Mouse (Mus musculus): ENCODE measurements at regions not wholly inside any gene's neighbourhood (a gene's known extent, or its start where the extent isn't known, plus 50 kb on each side); places are given as distances from the start of the nearest gene placed in this dataset.

DNA sequence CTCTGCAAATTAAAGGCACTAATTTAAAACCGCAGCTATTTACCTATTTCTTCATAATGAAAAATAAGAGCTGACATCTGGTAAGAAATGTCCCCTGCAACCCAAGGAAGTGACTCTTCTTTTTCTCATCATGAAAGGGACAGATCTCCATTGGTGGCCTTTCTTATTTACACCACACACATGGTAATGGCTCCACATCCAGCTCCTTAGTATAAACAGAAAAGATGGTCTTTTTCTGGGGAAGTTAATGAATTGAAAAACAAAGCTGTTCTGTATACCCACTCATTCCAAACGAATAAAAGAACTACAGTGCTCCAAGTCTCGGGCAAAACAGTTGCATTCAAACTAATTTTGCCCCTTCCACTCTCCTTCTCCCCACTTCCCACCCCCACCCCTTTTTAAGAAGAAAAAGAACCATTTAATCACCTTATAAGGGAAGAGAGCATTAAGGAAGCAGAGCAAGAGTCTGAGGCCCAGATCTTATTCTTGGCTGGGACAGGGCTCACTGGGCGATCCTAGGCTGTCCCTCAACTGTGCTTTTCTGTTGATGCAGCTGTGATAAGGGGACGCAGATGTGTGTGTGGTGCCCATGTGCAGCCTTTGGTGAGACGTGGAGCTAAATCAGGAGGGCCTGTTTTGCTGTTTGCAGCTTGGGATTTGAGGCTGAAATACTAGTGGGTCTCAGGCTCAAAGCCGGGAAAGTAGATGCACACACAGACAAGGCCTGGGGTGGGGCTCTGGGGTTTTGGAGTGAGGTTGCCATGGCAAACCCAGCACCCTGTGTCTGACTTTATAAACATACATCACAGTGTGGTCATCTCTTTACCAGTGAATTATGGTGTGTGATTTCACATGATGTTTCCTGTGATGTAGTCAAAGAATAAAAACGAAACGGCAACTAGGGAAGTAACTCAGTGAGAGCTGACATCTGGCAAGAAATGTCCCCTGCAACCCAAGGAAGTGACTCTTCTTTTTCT is 113.6 kb upstream of the Ercc6l2 start:
- 37% methylated on average over 9 of the region's 9 CpGs for WGBS
- Histone ChIP-seq H3K4me1 (replicated peaks) (no peaks in the 10 kb centered on the region), H3K27me3 (no peaks in the 10 kb centered on the region), H3K4me2 (replicated peaks) (no peak overlapping the region), H3K4me3 (replicated peaks) (no peak overlapping the region), H3K36me3 (no peaks in the 10 kb centered on the region), H3K27ac (no peak overlapping the region), H3K9me3 (no peaks in the 10 kb centered on the region), H3K9ac (replicated peaks) (no peak overlapping the region)
- no peak for ATAC-seq

DNA sequence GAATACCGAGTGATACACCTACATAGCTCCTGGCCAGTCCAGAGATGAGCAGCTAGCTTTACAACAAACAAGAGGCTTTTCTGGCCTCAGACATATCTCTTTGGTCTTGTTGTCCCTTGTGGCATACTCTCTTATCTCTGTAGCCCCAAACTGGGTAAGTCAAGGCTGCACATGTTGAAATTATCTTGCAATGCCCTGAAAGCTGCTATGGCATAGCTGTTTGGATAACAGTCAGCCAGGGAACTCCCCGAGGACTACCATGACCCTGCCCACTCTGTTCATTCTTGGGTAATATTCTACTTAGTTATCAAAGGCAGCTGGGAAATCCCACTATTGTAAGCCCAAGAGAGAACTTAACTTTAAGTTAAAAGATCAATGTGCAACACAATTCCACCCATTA is 106.5 kb upstream of the Ercc6l2 start:
- Histone ChIP-seq H3K36me3 (no peaks in the 10 kb centered on the region), H3K4me3 (replicated peaks) (no peak overlapping the region), H3K4me1 (replicated peaks) (no peaks in the 10 kb centered on the region), H3K27ac (no peak overlapping the region), H3K9me3 (no peaks in the 10 kb centered on the region), H3K9ac (replicated peaks) (no peak overlapping the region), H3K4me2 (replicated peaks) (no peak overlapping the region), H3K27me3 (no peaks in the 10 kb centered on the region)
- WGBS: 87% methylated on average over 2 of the region's 2 CpGs
- no peak for ATAC-seq

DNA sequence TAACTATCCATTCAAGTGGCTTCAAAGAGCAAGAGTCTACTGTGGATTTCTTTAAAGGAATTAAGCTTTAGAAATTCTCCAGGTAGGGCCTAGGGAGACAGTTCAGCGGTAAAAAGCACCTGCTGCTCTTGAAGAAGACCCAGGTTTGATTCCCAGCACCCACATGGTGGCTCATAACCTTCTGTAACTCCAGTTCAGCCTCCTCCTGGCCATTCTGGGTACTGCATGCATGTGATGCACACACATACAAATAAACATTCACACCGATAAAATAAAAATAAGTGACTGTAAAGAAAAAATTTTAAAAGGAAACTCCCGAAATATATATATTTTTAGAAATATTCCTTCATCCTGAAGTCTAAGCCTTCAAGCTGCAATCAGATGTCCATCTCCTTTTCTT is 101.9 kb upstream of the Ercc6l2 start:
- Histone ChIP-seq H3K4me2 (replicated peaks) (no peak overlapping the region), H3K9ac (replicated peaks) (no peak overlapping the region), H3K36me3 (no peaks in the 10 kb centered on the region), H3K9me3 (no peaks in the 10 kb centered on the region), H3K27me3 (no peaks in the 10 kb centered on the region), H3K4me1 (replicated peaks) (no peaks in the 10 kb centered on the region), H3K27ac (no peak overlapping the region), H3K4me3 (replicated peaks) (no peak overlapping the region)
- ATAC-seq: no peak
- WGBS: 87% methylated on average over 3 of the region's 3 CpGs

DNA sequence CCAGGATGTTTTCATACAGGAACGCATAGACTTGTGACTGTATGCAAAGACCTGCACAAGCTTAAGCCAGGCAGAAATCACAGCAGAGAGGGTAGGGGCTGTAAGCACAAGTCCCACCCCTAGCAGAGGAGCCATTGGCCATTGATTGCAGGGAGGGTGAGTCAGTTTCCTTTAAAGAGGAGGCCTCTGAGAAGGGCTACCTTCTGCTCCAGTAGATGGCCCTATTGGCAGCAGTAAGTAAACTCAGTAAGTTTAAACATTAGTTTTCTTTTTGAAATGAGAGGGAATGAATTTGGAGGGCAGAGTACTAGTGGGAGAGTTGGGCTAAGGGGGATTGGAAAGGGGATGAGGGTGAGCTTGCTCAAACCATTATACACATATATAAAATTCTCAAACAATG is 98.5 kb upstream of the Ercc6l2 start:
- 83% methylated on average over 1 of the region's 1 CpGs for WGBS
- no peaks in the 10 kb centered on the region for H3K9me3 ChIP-seq
- no peaks in the 10 kb centered on the region for H3K36me3 ChIP-seq
- peaks cover 17% of the 10 kb centered on the region for H3K4me1 ChIP-seq (replicated peaks)
- no peak overlapping the region for H3K4me2 ChIP-seq (replicated peaks)
- H3K9ac ChIP-seq (replicated peaks): no peak overlapping the region
- no peak overlapping the region for H3K27ac ChIP-seq
- peaks cover 2% of the 10 kb centered on the region; the same call in 1 of the 2 replicates for H3K27me3 ChIP-seq
- no peak for ATAC-seq
- H3K4me3 ChIP-seq (replicated peaks): no peak overlapping the region

DNA sequence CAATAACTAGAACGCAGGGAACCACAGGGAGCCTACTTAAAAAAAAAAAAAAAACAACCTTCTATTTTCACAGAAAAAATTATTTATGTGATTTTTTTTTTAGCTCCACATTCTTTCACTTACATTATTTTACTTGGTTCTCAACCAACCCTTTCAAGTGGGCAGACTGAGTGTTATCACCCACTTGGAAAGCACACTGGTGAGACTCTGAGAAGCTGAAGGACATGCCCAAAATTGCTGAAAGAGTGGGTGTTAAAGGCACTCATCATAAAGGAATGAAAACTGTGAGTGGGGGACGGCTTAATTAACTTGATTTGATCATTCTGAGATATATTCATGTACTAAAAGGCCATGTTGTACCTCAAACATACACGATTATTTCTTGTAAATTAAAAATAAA is 97.8 kb upstream of the Ercc6l2 start:
- ATAC-seq: no peak
- H3K9me3 ChIP-seq: no peaks in the 10 kb centered on the region
- no peak overlapping the region for H3K27ac ChIP-seq
- H3K9ac ChIP-seq (replicated peaks): no peak overlapping the region
- no peak overlapping the region for H3K4me2 ChIP-seq (replicated peaks)
- peaks cover 3% of the 10 kb centered on the region; the same call in 1 of the 2 replicates for H3K27me3 ChIP-seq
- 85% methylated on average over 3 of the region's 3 CpGs for WGBS
- no peaks in the 10 kb centered on the region for H3K36me3 ChIP-seq
- no peak overlapping the region for H3K4me3 ChIP-seq (replicated peaks)
- H3K4me1 ChIP-seq (replicated peaks): peaks cover 17% of the 10 kb centered on the region

DNA sequence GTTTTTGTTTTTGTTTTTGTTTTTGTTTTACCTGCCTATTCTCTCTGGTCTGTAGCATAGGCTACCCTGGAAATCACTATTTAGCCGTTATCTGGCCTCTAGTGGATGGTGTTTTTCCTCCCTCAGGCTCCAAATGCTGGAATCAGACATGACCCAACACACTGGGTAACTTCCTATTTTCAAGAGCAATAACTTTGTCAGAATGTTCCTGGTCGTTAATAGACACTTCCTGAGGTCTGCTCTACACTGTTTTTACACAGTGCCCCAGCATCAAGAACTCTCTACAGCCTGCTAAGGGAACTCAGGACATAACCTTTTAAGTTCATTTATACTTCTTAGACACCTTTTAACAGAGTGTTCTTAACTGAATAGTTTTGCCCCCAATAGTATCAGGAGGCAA is 96.3 kb upstream of the Ercc6l2 start:
- 81% methylated on average over 2 of the region's 2 CpGs for whole genome bisulfite sequencing
- Histone ChIP-seq H3K4me2 (replicated peaks) (no peak overlapping the region), H3K27ac (no peak overlapping the region), H3K9me3 (no peaks in the 10 kb centered on the region), H3K4me1 (replicated peaks) (peaks cover 17% of the 10 kb centered on the region), H3K36me3 (no peaks in the 10 kb centered on the region), H3K27me3 (peaks cover 3% of the 10 kb centered on the region; the same call in 1 of the 2 replicates), H3K9ac (replicated peaks) (no peak overlapping the region), H3K4me3 (replicated peaks) (no peak overlapping the region)
- no peak for ATAC-seq

DNA sequence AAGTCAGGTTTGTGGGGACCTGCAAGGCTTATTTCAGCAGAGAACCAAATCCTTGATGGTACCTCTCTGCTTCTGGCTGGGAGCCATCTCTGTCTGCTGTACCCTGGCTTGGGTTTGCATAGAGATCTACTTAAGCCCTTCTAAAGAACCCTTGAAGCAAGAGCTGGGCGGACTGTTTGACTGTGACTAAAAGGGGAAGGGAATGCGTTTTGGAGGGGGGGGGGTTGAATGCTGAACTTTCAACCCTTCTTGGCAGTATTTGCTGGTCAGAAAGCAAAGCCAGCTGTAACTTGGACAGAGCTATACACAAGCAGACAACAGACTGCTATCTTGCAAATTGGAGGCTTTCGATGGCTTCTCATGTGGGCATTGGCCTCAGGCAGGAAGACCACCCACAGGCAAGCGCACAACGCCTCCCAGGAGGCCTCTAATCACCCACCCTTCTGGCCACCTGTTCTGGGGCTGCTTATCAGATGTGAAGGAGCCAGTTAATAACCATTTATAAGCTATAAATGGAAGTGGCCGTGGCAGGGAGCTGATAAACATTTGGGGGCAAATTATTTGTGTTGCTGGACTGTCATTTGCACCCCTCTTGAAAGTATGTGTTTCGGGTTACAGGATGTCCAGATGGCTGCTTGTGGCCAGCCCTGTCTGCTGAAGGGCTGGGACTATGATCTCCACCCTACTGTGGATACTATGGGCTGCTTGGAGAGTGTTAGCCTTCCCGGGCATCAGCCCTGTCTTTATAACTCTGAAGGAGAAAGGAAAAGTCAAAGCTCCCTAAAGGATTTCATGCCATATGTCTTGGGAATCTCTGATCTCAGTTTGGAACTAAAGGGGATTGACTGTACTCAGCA is 95.5 kb upstream of the Ercc6l2 start:
- Histone ChIP-seq H3K36me3 (no peaks in the 10 kb centered on the region), H3K9me3 (no peaks in the 10 kb centered on the region), H3K4me3 (replicated peaks) (no peak overlapping the region), H3K4me2 (replicated peaks) (no peak overlapping the region), H3K9ac (replicated peaks) (no peak overlapping the region), H3K4me1 (replicated peaks) (peaks cover 17% of the 10 kb centered on the region), H3K27ac (0 out of 2 replicates have a peak overlapping the region, but pooled peaks have one; percentile 16), H3K27me3 (peaks cover 3% of the 10 kb centered on the region; the same call in 1 of the 2 replicates)
- WGBS: 24% methylated on average over 8 of the region's 8 CpGs
- ATAC-seq: peak; percentile 73

DNA sequence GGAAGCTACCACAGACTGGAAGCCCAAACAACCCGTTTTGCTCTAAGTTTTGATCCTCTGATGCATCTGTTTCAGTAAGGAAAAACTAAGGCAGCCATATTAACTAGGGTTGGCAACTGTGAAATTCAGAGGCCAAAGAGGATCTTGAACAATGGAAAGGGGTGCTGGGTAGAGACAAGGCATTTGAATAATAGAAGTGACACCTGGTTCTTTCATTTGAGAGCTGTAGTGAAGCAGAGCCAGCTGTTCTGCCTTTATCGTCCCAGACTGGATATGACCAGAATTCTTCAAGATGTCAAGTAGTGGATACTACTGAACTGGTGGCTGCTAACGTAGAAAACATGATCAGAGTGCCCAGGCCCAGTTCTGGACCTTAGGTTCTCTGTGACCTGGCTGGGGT is 94.4 kb upstream of the Ercc6l2 start:
- Histone ChIP-seq H3K27ac (no peak overlapping the region), H3K4me1 (replicated peaks) (peaks cover 17% of the 10 kb centered on the region), H3K9me3 (no peaks in the 10 kb centered on the region), H3K27me3 (peaks cover 3% of the 10 kb centered on the region; the same call in 1 of the 2 replicates), H3K36me3 (no peaks in the 10 kb centered on the region), H3K4me3 (replicated peaks) (no peak overlapping the region), H3K9ac (replicated peaks) (no peak overlapping the region), H3K4me2 (replicated peaks) (no peak overlapping the region)
- ATAC-seq: no peak
- 66% methylated on average over 3 of the region's 3 CpGs for WGBS

DNA sequence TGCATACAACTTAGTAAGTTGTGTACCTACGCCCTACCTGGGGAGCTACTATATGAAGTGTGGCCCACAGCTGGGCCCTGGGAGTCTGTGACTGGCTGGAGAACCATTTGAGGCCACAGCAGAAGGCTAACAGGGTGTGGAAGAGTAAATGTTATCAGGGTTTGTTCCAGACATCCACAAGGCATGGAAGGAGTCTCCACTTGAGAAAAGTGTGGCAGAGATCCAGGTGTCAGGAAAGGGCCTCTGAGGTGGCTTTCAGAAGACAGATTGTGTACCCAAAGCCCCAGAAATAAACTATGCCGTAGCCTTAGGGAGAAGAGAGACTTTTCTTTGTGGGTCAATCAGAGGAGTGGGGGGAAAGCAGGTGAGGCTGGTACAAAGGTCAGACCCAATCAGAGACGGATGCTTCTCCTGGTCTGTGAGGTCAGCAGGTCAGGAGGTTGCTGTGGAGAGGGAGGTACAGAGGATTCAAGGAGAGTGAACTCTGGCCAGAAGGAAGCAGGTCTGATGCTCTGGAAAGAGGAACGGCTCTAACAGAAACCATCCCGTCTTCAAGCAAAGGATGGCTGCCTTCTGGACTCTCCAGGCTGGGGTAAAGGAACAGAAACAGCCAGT is 93.9 kb upstream of the Ercc6l2 start:
- no peak for ATAC-seq
- peaks cover 3% of the 10 kb centered on the region; the same call in 1 of the 2 replicates for H3K27me3 ChIP-seq
- H3K27ac ChIP-seq: no peak overlapping the region
- H3K9me3 ChIP-seq: no peaks in the 10 kb centered on the region
- H3K4me2 ChIP-seq (replicated peaks): no peak overlapping the region
- no peak overlapping the region for H3K9ac ChIP-seq (replicated peaks)
- H3K36me3 ChIP-seq: no peaks in the 10 kb centered on the region
- no peak overlapping the region for H3K4me3 ChIP-seq (replicated peaks)
- H3K4me1 ChIP-seq (replicated peaks): peaks cover 17% of the 10 kb centered on the region
- WGBS: 91% methylated on average over 5 of the region's 5 CpGs

DNA sequence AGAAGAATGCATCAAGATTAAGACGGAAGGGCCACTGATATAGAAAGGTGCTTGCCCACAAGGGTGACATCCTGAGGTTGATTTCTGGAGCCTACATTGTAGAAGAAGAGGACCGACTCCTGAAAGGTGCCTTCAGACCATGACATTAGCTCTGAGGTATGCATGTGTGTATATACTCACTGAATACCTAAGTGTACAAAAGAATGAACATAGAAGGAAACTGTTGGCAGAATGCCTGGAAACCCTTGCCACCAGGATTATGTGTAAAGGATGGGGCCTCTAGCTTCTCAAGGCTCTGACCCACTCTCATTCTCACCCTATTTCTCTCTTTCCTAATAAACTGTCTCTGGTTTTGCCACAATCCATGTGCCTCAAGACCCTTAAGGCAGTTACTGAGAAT is 90.7 kb upstream of the Ercc6l2 start:
- H3K4me3 ChIP-seq (replicated peaks): no peak overlapping the region
- H3K27ac ChIP-seq: no peak overlapping the region
- 83% methylated on average over 2 of the region's 2 CpGs for WGBS
- no peak for ATAC-seq
- H3K9ac ChIP-seq (replicated peaks): no peak overlapping the region
- no peaks in the 10 kb centered on the region for H3K9me3 ChIP-seq
- H3K4me1 ChIP-seq (replicated peaks): peaks cover 11% of the 10 kb centered on the region
- H3K27me3 ChIP-seq: peaks cover 3% of the 10 kb centered on the region; the same call in 1 of the 2 replicates
- no peak overlapping the region for H3K4me2 ChIP-seq (replicated peaks)
- H3K36me3 ChIP-seq: no peaks in the 10 kb centered on the region

DNA sequence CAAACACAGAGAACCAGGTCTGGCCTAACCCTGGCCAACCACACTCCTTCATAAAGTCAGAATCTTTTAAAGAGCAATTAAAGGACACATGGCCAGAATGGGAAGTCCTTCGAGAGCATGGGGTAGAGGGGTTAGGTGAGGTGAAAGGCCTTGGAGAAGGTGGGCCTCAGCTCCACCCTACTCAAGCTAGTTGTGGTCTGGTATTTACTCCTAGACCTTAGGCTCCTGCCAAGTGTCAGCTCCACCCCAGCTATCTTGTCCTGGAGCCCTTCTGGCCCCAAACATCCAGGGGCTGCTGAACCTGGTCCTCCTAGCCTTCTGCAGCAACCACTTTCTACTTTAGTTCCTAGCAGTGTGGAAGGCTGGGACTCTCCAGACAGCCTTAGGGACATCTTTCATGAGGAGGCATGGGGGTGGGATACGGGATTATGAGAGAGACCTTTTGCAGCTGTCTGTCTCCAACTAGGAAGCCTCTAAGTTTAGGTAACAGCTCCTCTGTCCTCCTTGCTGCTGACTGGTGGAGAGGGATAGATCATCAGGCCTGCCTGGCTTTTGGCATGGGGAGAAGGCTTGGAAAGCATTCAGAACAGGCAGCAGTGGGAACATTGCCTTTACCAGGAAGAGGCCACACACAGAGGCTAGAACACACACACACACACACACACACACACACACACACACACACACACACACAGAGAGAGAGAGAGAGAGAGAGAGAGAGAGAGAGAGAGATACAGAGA is 90.0 kb upstream of the Ercc6l2 start:
- Histone ChIP-seq H3K9me3 (no peaks in the 10 kb centered on the region), H3K4me3 (replicated peaks) (no peak overlapping the region), H3K9ac (replicated peaks) (no peak overlapping the region), H3K27ac (no peak overlapping the region), H3K36me3 (no peaks in the 10 kb centered on the region), H3K4me2 (replicated peaks) (no peak overlapping the region), H3K4me1 (replicated peaks) (peaks cover 9% of the 10 kb centered on the region; the same call in 1 of the 2 replicates), H3K27me3 (peaks cover 3% of the 10 kb centered on the region; the same call in 1 of the 2 replicates)
- 73% methylated on average over 2 of the region's 2 CpGs for WGBS
- no peak for ATAC-seq
